Mouse (Mus musculus) kidney, adult 2 months (tissue): Measurements from ENCODE around the gene Dkkl1. TPM values are rescaled to one million over a fixed set of nuclear protein-coding genes. Genes with fewer than 3 reads are reported as not detected.

ENCODE experiments used
- DNase-seq: peaks from one replicate; pipeline ENCODE4 v3.0.0; 2021
- H3K27ac ChIP-seq: fragments of 200-500 bp; 2 replicates; pipeline ENCODE4 v1.5.1; 2012; ENCODE audit warnings: low read depth, low read length, control low read depth, inconsistent platforms; ENCODE audit not compliant: insufficient read depth
- H3K27me3 ChIP-seq: fragments of 200-500 bp; replicated peaks from 2 replicates; pipeline ENCODE4 v1.6.1; 2012; ENCODE audit warnings: mild to moderate bottlenecking, moderate library complexity, low read length, inconsistent platforms; ENCODE audit not compliant: control insufficient read depth, insufficient read depth
- H3K36me3 ChIP-seq: fragments of 200-500 bp; 2 replicates; pipeline ENCODE4 v1.6.1; 2012; ENCODE audit warnings: mild to moderate bottlenecking, moderate library complexity, low read length, inconsistent platforms; ENCODE audit not compliant: control insufficient read depth, insufficient read depth
- H3K4me1 ChIP-seq: fragments of 200-500 bp; 2 replicates; pipeline ENCODE4 v1.6.1; 2011; ENCODE audit warnings: low read length; ENCODE audit not compliant: control insufficient read depth, insufficient read depth
- H3K4me3 ChIP-seq: fragments of 200-500 bp; 2 replicates; pipeline ENCODE4 v1.5.1; 2011; ENCODE audit warnings: mild to moderate bottlenecking, low read depth, low read length, control low read depth; ENCODE audit not compliant: insufficient read depth
- CTCF ChIP-seq: fragments of 200-500 bp; conservative IDR thresholded peaks from 2 replicates; pipeline ENCODE4 v1.5.1; 2011; ENCODE audit warnings: low read depth, mild to moderate bottlenecking, control low read depth, low read length, moderate library complexity, mixed read lengths; ENCODE audit not compliant: insufficient read depth, insufficient read length
- POLR2A ChIP-seq: fragments of 200-500 bp; IDR thresholded peaks from one replicate; pipeline ENCODE4 v1.6.1; 2011; ENCODE audit warnings: low read depth, low read length, control low read depth
- WGBS: fragments of 180-500 bp; shearing (Covaris S2); methylation state at CpG from one replicate; pipeline ENCODE4 v1.1.7; 2018; 5-methylcytosine and 5-hydroxymethylcytosine counted together
- polyA plus RNA-seq: library from polyadenylated mRNA; depleted of rRNA; stranded (reverse); fragments of >200 nt; gene quantifications from 2 replicates; pipeline ENCODE4 v1.2.3, GENCODE M21; 2012

Gene Dkkl1
- polyA plus RNA-seq, 1 experiment, result 0.39 TPM

DNA sequence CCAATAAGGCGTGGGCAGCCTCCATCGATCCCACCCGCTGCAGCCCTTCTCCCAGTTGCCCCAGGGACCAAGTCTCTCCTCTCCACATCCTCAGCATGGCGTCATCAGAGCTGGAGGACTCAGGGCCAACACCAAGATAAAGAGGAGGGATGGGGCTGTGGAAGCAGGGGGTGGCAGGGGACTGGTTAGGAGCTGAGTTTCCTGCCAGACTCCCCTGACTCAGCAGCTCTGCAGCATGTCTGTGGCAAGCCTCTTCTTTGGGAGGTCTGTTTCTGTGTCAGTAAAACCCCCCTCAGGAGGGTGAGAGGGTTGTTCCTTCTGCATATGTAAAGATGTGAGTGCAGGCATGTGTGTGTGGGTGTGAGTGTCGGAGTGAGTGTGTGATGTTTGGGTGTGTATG lies 15.0 kb downstream of the Dkkl1 start:
- Histone ChIP-seq H3K4me3 (no peak overlapping the region), H3K27me3 (no peaks in the 10 kb centered on the region), H3K36me3 (no peaks in the 10 kb centered on the region), H3K4me1 (no peaks in the 10 kb centered on the region), H3K27ac (no peak overlapping the region)
- WGBS, result 82% methylated on average over 5 of the region's 5 CpGs
- TF ChIP-seq CTCF (no peak), POLR2A (no peak)
- no peak for DNase-seq

DNA sequence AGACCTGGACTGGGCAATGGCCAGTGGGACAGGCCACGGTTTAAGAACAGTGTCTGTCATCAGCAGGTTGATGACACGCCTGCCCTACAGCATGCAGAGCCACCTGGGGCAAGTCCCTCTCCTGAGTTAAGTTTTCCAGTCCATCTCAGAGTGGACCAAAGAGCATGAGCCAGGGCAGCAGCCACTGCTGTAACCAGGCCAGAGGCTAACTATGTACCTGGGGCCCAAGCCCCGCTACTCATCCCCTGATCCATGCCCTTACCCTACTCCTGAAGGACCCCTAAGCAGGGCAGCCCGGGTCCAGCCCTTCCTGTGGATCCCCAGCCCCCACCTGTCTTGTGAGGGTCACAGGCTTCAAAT lies 15.8 kb downstream of the Dkkl1 start:
- Histone ChIP-seq H3K36me3 (no peaks in the 10 kb centered on the region), H3K27me3 (no peaks in the 10 kb centered on the region), H3K4me1 (no peaks in the 10 kb centered on the region), H3K27ac (no peak overlapping the region), H3K4me3 (no peak overlapping the region)
- WGBS, result 86% methylated on average over 4 of the region's 4 CpGs
- TF ChIP-seq CTCF, result no peak
- TF ChIP-seq POLR2A, result no peak
- no peak for DNase-seq

DNA sequence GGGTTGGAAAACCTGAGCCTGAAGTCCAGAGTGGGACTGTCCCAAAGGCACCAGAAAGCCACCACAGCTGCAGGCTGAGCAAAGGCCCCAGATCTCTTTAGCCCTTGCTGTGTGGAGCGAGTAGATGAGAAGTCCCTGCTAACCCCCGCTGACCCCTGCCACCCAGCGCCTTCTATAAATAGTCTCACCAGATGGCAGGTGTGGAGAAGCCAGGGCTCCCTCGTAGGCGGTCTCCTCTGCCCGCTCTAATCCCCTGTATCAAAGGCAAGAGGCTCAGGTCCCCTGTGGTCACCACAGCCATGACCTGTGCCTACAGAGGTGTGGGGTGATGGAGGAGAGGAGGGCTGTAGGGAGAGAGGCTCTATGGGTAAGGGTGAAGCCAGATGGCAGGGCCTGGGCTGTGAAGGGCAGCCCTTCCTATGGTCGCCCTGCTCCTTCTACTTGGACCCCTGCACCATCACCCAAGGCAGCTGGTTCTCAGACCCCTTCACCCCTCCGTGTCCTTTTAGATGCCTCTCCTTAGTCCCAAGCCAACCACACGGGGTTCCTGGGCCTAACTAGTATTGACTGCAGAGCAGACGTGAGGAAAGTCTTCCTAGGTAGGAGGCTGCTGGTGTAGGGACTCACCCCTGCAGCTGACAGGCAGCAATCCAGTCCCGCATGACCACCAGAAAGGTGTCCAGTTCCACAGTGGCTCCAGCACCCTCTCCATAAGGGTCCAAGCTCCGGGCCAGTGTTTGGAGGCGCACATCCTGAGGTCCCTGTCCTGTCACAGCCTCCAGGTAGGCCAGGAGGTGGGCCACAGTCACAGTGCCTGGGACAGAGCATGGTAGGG lies 16.4 kb downstream of the Dkkl1 start:
- 75% methylated on average over 13 of the region's 13 CpGs for WGBS
- Histone ChIP-seq H3K27ac (no peak overlapping the region), H3K4me1 (no peaks in the 10 kb centered on the region), H3K27me3 (no peaks in the 10 kb centered on the region), H3K36me3 (no peaks in the 10 kb centered on the region), H3K4me3 (no peak overlapping the region)
- DNase-seq, result no peak
- TF ChIP-seq POLR2A (no peak), CTCF (no peak)

DNA sequence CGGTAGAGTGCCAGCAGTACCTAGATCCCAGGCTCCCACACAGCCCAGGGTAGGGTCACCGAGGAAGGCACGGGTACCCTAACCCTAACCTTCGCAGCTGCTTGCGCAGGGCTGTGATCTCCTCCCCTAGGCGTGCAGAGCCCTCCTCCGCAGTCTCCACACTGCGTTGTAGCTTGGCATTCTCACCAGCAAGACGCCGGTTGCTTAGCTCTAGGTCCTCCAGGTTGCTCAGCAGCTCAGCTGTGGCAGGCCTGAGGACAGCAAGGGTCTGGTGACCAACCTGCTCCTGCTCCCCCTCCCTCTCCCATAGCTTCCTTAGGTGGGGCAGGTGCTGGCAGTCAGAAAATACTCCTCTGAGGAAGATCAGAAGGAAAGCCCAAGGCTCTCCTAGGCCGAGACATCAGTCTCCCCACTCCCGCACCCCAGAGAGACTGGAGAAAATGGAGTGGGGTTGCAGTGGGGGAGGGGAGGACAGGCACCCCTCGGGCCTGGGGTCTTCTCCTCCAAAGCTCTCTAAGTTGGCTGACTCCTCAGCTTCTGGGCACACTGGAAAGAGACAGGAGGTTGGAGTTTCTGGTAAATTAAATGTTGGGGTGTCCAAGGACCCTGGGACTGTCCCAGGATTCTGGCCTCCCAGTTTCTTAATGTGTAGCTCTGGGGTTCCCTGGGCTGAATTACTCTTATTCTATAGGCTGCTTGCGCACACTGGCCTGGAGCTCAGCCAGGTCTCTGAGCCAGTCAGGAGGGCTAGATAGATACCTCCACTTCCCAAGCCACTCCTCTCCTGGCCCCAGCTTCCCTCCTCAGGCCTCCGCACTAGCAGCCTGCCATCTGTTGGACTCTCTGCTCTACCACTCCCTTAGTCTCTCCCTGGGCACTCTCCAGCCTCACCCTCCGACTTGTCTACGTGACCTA lies 17.8 kb downstream of the Dkkl1 start:
- Histone ChIP-seq H3K27me3 (no peaks in the 10 kb centered on the region), H3K4me1 (no peaks in the 10 kb centered on the region), H3K4me3 (no peak overlapping the region), H3K27ac (no peak overlapping the region), H3K36me3 (no peaks in the 10 kb centered on the region)
- TF ChIP-seq POLR2A, result no peak
- TF ChIP-seq CTCF, result no peak
- no peak for DNase-seq
- WGBS, result 81% methylated on average over 17 of the region's 17 CpGs

DNA sequence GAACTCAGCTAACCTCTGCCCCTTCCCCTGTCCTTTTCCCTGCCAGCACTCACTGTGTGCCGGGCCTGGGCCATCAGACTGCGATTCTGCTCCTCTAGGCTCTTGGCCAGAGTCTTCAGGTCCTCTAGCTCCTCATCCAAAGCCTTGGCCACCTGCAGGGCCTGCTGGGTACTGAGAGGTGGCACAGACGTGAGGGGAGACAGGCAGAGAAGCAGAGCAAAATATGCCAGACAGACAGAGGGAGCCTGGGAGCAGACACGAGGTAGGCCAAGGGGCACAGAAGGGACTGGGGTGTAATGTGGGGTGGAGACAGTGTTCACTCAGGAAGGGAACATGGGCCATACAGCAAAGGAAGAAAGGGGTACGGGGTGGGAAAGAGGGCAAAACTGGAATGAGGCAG lies 18.5 kb downstream of the Dkkl1 start:
- Histone ChIP-seq H3K4me1 (no peaks in the 10 kb centered on the region), H3K4me3 (no peak overlapping the region), H3K36me3 (no peaks in the 10 kb centered on the region), H3K27ac (no peak overlapping the region), H3K27me3 (no peaks in the 10 kb centered on the region)
- DNase-seq, result no peak
- WGBS, result 68% methylated on average over 5 of the region's 5 CpGs
- TF ChIP-seq POLR2A (no peak), CTCF (no peak)

DNA sequence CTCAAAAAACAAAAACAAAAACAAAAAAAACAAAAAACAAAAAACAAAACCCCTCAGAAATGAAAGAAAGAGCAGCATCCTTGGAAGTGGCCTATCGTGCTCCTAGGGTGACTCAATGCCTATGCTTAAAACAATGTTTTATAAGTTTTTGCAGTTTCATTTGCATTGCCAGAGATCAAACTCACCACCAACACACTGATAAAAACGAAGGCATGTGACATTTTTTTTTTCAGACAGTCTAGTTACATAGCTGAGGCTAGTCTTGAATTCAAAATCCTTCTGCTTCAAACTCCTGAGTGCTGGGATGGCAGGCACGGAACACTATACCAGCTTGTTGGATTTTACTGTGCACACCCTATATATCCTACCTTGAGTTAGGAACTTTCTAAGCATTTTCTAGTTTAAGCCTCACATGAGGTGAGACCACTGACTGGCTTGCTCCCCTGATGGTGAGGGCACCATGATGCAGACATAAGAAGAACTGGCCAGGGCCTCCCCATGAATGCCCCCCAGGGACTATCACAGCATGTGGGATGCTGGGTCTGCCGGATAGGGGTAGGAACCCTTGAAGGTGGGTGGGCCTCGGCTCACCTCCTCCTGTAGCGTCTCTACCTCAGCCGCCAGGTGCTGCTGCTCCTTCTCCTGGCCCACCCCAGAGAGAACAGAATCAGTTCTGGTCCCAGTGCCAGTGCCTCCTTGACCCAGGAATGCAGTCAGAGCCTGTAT lies 19.2 kb downstream of the Dkkl1 start:
- Histone ChIP-seq H3K27me3 (no peaks in the 10 kb centered on the region), H3K4me3 (no peak overlapping the region), H3K27ac (no peak overlapping the region), H3K4me1 (no peaks in the 10 kb centered on the region), H3K36me3 (no peaks in the 10 kb centered on the region)
- WGBS, result 82% methylated on average over 7 of the region's 7 CpGs
- no peak for TF ChIP-seq POLR2A
- no peak for TF ChIP-seq CTCF
- no peak for DNase-seq

DNA sequence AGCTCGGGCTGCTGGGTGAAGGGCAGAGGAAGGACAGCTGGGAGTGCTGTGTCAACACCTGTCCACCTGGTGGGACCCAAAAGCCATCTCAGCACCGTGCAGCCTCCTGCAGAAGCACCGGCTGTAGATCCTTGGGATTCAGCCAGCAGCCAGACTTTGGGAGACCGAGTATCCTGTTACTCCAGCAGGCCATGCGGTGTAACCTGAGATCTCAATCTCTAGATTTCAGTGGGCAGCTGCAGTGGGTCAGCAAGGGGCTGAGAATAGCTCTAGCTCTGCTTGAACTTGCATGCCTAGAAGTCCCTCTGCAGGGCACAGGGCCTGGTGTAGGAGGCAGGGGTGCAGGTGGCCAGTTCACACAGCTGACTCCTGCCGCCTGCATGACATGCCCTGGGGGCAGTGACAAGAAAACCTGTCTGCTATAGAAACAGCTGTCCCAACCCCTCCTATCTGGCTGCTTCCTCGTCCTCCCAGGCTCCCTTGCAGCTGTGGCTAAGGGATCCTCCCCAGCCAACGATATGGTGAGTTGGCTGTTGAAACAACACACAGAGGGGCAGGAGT lies 20.1 kb downstream of the Dkkl1 start:
- H3K36me3 ChIP-seq, result no peaks in the 10 kb centered on the region
- H3K27ac ChIP-seq, result no peak overlapping the region
- 33% methylated on average over 8 of the region's 8 CpGs for WGBS
- H3K27me3 ChIP-seq, result no peaks in the 10 kb centered on the region
- no peaks in the 10 kb centered on the region for H3K4me1 ChIP-seq
- H3K4me3 ChIP-seq, result no peak overlapping the region
- DNase-seq, result no peak
- no peak for TF ChIP-seq CTCF
- TF ChIP-seq POLR2A, result no peak
